Mouse (Mus musculus): ENCODE measurements around the gene 2510009E07Rik. TPM values are rescaled to one million over a fixed set of nuclear protein-coding genes. Genes with fewer than 3 reads are reported as not detected.

Gene 2510009E07Rik
- polyA plus RNA-seq, 1 experiment from 2014 or later: 8.7 TPM

- Histone ChIP-seq H3K9ac (ENCODE audit: low read depth, low read length) (no peak overlapping the region), H3K4me2 (replicated peaks; ENCODE audit: low read depth) (no peak overlapping the region), H3K9me3 (ENCODE audit: control insufficient read depth) (no peaks in the 10 kb centered on the region), H3K27me3 (replicated peaks; ENCODE audit: control insufficient read depth, insufficient read depth, low read length) (no peaks in the 10 kb centered on the region), H3K4me3 (ENCODE audit: low read depth, low read length) (no peak overlapping the region), H3K4me1 (replicated peaks; ENCODE audit: control insufficient read depth, insufficient read depth, low read length) (no peaks in the 10 kb centered on the region), H3K36me3 (ENCODE audit: control insufficient read depth, insufficient read depth) (no peaks in the 10 kb centered on the region), H3K27ac (ENCODE audit: low read depth, low read length) (no peak overlapping the region)
- 67% methylated on average over 8 of the region's 8 CpGs for WGBS
- TF ChIP-seq CTCF (IDR thresholded peaks at IDR 0.05; ENCODE audit: low read depth): no peak
- no peak for ATAC-seq
Measured at GRCm38 (mm10) chr16:21607021-21607650, 87.3 kb downstream of the 2510009E07Rik start.

DNA sequence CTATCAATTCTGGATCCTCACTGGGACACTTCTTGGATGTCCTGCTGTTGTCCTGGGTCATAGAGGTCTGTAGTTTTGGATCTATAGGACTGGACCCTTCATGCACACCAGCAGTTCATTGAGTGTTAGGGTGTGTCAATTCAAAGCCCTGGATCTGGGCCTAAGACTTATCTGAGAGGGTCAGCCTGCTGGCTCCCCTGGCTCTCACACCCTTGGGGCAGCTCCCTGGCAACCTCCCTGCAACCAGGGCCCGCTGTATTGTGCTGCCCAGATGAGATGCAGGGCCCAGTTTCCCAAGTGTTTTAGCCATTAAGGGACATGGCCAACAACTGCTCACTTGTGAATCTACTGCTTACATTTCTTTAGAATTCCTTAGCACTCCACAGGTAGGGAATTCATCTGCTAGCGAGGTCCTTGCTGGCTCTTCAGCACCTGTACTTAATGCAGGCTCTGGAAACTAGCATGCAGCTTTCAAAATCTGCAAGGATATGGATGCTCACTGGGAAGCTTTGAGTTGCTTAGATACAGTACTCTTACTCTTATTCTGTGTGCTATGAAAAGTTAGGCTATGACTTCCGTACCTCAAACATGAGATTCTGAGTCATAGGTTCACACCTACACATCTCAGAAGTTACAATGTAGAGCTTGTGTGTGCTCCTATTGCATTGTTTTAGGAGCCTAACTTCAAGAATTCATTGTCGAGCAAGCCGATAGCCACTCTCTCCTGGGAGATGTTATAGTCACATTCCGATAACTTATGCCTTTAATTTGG lies 88.0 kb downstream of the 2510009E07Rik start:
- no peak overlapping the region for H3K4me3 ChIP-seq (ENCODE audit: low read depth, low read length)
- ATAC-seq: no peak
- no peak overlapping the region for H3K27ac ChIP-seq (ENCODE audit: low read depth, low read length)
- H3K36me3 ChIP-seq (ENCODE audit: control insufficient read depth, insufficient read depth): no peaks in the 10 kb centered on the region
- TF ChIP-seq CTCF (IDR thresholded peaks at IDR 0.05; ENCODE audit: low read depth): no peak
- H3K4me2 ChIP-seq (replicated peaks; ENCODE audit: low read depth): no peak overlapping the region
- H3K4me1 ChIP-seq (replicated peaks; ENCODE audit: control insufficient read depth, insufficient read depth, low read length): no peaks in the 10 kb centered on the region
- H3K9ac ChIP-seq (ENCODE audit: low read depth, low read length): no peak overlapping the region
- no peaks in the 10 kb centered on the region for H3K27me3 ChIP-seq (replicated peaks; ENCODE audit: control insufficient read depth, insufficient read depth, low read length)
- WGBS: 76% methylated on average over 6 of the region's 6 CpGs
- H3K9me3 ChIP-seq (ENCODE audit: control insufficient read depth): no peaks in the 10 kb centered on the region

GRCm38 (mm10) chr16:21604354-21604753 lies 90.1 kb downstream of the 2510009E07Rik start:
- Histone ChIP-seq H3K4me1 (replicated peaks; ENCODE audit: control insufficient read depth, insufficient read depth, low read length) (no peaks in the 10 kb centered on the region), H3K4me3 (ENCODE audit: low read depth, low read length) (no peak overlapping the region), H3K9me3 (ENCODE audit: control insufficient read depth) (no peaks in the 10 kb centered on the region), H3K27me3 (replicated peaks; ENCODE audit: control insufficient read depth, insufficient read depth, low read length) (no peaks in the 10 kb centered on the region), H3K27ac (ENCODE audit: low read depth, low read length) (no peak overlapping the region), H3K36me3 (ENCODE audit: control insufficient read depth, insufficient read depth) (no peaks in the 10 kb centered on the region), H3K9ac (ENCODE audit: low read depth, low read length) (no peak overlapping the region), H3K4me2 (replicated peaks; ENCODE audit: low read depth) (no peak overlapping the region)
- 56% methylated on average over 6 of the region's 6 CpGs for WGBS
- TF ChIP-seq CTCF (IDR thresholded peaks at IDR 0.05; ENCODE audit: low read depth): no peak
- no peak for ATAC-seq

Other genes starting within 250 kb of the 2510009E07Rik start
- gene Ehhadh, start 93.1 kb upstream of the 2510009E07Rik start, polyA plus RNA-seq (2015; fragmentation: Nextera tagmentation; extraction: Ambion mirVana): 36.4 and 38.3 TPM in 2 replicates
- 4.7 and 5.6 TPM in 2 replicates for gene Map3k13, start 99.7 kb upstream of the 2510009E07Rik start, polyA plus RNA-seq (2015; fragmentation: Nextera tagmentation; extraction: Ambion mirVana)